Mouse (Mus musculus): ENCODE data around the gene Grin3a.

DNA sequence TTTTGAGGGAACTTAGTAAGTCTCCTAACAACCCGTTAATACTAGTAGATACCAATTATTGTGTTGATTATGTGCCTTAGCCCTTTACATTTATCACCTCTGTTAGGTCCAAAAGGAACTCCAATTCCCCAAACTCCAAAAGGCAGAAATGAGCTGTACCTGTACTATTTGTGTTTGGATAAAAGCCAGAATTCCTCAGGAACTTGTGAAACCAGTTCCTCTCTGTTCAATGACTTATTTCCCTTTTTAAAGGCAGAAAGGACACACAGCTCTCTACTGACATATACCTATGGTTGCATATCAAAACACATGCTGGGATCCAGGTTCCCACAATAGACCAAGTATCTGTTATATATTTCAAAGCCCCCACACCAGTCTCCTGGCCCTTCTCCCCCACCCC, 106.0 kb downstream of the Grin3a start:
- TF ChIP-seq CTCF (IDR thresholded peaks at IDR 0.05; ENCODE audit: borderline replicate concordance, control insufficient read depth, extremely low read depth, insufficient read depth, low read length, poor library complexity) (no peak), POLR2A (IDR thresholded peaks at IDR 0.05; ENCODE audit: control insufficient read depth, extremely low read depth, insufficient read depth, low read length, poor library complexity) (no peak)
